Mouse (Mus musculus) thymus, postnatal 25 days (tissue): ENCODE results near the gene Tnpo3.

Source experiments
- DNase-seq: peaks from one replicate; pipeline ENCODE4 v3.0.0; 2022

The Tnpo3 gene

DNA sequence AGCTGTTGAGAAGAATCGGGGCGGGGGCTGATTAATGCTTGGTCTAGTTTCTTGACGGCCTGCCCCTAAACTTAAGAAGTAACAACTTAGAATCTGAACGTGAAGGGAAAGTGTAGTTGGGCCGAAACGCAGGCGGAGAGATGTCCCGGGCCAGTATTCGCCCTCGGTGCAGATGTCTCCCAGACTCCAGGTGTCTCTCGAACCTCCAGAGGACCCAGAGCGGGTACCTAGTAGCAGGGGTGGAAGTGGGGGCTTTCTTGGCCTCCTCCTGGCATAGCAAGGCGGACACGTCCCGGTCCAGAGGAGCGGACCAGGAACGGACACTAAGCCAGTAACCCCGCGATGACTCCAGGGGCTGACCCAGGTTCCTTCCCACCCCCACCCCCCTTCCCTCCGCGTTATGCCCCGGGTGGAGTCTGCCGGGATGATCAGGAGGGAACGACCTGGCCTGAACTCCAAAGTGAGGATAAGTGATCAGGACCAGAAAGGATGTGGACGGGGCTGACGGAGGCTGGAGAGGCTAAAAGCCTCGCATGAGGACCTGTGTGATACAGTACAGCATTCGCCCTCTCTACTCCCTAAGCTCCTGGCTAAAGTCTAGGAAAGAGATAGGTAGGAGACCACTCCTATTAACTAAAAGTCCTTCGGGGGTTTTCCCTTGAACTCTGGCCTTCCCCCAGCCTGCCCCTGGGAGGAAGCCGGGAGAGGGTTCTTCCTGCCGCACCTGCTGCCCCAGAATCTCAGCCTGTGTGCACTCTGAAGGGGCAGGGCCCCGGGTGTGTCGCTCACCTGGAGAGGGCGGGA lies 82.1 kb downstream of the Tnpo3 start:
- DNase-seq = no peak

DNA sequence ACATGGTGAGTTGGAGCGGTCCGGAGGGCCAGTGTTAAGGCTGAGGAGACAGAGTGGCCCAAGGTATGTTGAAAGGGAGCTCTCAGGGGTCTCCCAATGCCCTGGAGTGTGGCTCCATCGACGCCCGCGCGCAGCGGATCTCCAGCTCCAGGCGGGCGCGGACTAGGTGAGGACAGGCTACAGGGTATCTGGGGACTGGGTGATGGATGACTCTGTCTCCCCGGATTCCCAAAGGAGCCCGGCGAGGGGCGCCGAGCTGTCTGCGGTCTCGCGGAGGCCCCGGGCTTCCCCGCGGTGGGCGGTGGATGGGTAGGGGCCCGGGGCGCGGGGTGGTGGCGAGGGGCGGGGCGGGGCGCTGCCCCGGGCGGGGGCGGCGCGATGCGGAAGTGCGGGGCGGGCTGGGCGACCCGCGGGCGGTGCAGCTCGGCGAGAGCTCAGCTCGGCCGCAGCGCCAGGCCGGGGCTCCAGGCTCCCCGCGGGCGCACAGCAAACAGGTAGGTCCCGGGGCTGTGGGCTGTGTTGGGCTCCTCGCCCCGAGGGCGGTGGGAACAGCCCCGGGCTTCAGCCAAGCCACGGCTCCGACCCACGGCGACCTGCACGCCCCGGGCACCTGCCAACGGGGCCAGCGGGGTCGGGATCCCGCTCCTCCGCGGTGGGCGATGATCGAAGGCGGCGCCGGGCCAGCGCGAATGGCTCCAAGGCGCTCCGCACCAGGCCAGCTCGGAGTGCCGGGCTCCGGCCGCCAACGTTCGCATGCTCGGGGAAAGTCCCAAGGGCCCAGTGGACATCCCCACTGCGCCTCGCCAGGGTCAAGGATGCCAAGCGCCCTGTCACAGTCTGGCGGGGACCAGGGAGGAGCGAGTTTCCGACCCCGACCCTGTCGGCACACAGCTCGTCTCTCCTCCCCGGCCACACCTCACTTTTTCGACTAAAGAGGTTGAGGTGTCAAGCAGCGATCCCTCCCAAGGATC lies 83.1 kb downstream of the Tnpo3 start, which contains the start of gene Irf5:
TSS of gene Irf5 (plus strand) at position 345 of the 971 bp plus-strand sequence.
- peak; percentile 49 for DNase-seq

DNA sequence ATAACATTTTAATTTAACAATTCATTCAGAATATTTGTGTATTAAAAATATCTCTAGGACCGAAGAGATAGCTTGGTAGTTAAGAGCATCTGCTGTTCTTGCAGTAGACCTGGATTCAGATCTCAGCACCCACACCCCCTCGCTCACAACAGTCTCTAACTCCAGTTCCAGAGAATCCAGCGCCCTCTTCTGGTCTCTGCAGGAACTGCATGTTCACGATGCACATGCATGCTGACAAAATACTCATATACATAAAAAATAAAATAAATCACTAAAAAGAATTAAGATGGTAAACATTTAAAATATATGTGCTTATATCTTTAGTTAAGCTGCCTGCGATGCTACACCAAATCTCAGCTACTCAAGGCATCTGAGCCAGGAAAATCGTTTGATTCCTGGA lies 84.4 kb downstream of the Tnpo3 start:
- DNase-seq = no peak

DNA sequence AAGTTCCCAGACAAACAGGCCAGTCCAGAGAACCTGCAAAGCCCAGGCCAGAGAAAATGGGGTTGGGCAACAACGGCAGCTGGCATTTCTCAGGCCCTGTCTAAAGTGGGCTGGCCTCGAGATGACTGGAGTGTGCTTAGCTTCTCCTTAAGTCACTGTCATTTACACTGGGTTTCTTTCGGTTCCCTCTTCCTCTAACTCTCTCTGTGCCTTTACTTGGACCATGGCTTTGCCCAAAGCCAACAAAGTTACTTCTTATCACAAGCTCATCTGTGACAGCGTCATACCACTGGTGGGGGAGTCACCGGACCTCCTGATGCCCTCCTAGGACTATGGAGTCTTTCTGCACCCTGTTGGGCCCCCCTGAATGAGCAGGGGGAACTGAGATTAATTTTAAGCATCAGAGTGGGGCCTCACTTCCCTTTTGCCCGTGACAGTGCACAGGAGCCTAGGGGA lies 85.6 kb downstream of the Tnpo3 start:
- DNase-seq = no peak

DNA sequence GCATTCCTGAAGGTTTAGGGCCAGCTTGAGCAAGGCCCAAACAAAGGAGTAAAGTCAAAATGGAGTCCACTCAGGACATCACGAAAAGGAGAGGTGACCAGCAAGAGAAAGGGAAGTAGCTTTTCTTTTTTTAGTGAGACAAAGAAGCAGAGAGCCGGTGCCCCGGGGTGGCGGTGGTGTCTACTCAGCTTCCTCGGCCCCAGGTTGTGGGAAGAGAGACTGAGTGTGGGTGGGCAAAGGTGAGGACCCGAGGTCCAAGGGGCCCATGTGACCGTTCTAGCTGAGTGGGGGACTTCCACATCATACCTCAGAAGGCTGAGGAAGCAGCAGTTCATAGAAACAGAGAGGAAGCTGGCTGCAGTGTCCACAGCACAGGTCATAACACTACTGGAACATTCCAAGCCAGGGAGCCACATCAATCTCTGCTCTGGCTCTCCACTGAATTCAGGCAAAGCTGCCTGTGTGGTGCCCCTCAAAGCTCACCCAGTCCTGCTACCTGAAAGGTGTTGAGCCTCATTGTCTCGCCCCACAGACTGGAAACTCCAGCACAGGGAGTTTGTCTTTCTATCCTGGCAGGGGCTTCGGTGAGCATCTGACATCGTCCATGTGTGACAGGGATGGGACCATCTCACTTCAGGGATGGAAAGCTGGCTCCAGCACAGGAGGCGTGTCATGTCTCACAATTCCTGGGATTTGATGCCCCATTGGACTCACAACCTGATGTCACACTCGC lies 86.2 kb downstream of the Tnpo3 start:
- DNase-seq = no peak

DNA sequence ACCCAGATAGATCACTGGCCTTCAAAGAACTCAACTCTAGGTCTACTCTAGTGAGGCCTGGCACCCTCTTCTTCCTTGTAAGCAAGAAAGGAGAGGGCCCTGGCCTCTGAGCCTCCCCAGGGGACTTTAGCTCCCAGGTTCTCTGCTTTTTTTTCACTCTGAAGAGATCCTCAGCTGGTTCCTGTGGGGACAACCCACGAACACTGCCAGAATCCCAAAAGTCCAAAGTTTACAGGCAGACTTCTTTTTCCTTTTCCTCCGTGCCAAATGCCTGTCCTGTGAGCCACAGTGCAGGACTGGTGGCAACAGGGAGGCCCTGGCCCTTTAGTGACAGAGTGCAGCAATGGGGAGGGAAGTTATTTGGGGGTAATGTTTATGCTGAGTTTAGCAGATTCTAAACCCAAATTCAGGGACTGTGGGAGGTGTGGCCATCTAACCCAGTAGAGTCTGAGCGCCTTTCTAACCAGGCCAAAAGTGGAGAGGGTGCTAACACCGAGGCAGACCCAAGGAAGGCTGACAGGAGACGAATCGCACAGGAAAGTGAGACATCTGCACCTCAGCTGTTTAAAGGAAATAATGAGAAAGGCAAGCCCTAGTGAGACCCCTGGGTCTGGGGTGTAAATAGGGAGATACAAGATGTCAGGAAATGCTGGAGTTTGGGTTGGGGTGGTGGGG lies 86.9 kb downstream of the Tnpo3 start:
- DNase-seq = no peak

DNA sequence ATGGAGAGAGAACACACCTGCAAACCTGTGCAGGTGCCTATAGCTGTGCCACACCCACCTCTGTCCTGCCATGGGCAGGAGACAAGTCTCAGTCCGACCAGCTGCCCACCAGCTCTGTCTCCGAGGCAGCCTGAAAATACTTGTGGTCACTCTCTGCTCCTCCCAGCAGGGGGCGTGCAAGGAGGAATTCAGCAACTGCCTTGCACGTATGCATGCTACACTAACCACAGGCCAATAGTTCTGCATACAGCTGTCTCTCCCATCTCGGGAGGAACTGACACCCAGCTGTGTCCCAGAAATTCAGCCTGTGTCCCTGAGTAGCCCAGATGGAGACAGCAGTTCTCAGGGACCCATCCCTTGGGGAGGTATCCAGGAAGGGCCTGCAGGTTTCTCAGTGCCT lies 92.5 kb downstream of the Tnpo3 start:
- peak; percentile 74 for DNase-seq

DNA sequence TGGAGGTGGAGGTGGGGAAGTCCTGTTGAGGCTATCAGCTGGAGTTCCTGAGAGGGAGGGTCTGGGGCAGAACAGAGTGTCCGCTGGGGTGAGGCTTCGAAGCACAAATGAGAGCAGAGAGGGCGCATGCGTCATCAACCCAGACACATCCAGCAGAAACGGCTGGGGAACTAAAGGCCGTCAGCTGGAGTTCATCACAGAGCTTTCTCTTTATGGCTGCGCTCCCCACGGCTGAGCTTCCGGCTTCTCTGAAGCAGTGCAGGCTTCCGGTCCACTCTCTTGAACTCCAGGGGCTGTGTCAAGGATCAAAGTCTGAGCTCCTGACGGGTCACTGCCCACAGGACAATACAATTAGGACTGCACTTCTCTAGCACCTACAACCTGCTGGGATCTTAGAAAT lies 96.4 kb downstream of the Tnpo3 start:
- DNase-seq = peak; percentile 33

DNA sequence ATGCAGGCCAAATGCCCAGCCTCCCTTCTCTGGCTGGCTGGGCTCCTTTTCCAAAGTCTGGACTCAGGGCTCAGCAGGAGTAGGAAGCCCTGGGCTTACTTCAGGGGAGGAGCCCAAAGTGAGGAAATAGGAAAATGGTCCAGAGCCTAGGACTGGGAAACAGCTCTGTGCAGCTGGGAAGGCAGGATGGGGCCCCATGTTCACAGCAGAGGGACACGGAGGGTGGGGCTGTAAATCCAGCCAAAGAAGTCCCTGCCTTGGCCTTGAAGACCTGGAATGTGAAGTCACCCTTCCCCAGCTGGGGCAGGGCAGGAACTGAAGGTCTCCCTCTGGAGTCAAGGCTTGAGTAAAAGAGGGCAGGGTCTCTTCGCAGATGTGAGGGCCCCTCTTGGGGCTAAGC lies 100.6 kb downstream of the Tnpo3 start:
- no peak for DNase-seq

DNA sequence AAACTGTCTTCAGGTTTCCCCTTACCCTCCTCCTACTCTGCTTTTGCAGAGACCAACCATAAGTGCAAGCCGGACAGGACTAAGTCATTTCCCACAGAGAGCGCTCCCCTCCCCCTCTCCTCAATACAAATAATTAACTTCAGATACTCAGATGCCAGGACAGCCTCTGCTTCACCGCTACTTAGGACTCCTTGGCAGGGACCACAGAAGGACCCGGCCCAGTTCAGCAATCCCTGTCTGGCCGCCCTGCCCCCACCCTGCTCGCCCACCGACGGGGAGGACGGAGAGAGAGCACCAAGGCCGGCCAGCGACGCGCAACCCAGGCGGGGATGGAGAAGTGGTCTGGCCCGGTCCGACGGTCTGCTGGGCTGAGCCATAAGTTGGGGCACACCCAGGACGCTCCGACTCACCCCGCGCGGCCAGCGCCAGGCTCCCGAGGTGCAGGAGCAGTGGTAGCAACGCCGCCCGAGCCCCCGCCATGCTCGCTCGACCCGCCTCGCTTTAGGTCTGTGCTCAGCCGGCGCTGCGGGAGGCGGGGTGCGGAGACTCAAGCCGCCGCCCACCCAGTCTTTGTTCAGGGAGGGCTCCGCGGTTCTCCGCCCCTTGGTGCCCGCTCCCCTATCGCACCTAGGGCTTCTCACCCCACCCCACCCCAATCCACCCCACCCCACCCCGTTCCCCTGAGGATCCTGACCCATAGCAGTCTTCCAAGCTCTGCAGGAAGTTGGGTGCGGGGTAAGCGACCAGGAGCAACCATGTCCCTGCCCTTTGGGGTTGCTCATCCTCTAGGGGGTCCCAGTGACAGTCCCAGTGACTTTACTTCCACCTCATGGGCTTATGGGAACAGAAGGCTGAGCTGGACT lies 102.0 kb downstream of the Tnpo3 start, which contains the start of gene Kcp:
TSS of gene Kcp (minus strand) at position 506 of the 863 bp plus-strand sequence.
- no peak for DNase-seq

DNA sequence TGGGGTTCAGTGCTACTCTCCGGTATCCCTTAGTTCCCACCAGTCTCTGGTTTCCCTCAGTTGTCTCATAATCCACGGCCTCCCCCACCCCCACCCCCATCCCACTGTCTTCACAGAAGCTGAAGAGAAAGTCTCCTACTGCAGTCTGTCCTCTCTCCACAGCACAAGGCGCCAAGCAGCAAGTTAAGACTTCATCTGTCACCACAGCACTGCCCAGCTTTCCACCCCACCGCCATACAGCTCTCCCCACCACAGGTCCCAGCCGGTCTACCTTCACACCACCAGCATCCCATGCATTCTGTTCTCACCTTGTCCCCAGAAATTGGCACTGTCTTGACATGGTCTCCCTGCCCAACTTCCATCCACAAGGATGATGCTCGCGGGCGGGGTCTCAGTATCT lies 102.9 kb downstream of the Tnpo3 start:
- DNase-seq = no peak

DNA sequence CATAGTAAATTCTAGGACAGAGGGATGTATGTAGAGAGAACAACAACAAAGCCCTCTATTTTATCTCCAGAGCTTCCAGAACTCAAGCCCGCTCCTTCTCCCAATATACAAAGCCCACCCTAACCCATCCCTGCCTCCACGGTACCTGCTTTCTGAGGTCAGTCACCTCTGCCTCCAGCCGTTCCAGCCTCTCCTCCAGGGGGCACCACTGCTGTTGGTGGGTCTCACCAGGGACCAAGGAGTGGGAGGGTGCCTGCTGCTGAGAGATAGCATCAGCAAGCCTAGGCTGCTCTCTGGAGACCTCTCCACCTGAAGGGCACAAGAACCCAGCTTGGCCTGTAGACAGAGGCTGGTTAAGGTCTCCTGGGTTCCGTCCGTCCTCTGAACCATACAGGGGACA lies 104.2 kb downstream of the Tnpo3 start:
- no peak for DNase-seq

DNA sequence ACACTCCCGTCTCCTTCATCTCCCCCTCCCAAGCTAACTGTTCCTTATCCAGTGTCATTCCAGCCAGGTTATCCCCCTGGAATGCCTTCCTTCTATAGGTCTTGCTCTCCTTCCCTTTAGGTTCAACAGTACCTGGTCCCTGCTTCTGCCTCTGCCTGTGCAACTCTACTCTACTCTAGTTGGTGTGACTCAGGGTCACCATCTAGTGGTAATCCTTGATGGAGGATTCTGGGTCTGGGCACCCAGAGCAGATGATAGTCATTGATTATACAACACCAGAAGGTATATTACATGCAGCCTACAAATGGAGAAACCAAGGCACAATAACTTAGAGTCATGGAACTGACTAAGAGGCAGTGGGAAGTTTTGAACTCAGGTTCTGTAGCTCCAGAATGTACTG lies 108.1 kb downstream of the Tnpo3 start:
- no peak for DNase-seq

DNA sequence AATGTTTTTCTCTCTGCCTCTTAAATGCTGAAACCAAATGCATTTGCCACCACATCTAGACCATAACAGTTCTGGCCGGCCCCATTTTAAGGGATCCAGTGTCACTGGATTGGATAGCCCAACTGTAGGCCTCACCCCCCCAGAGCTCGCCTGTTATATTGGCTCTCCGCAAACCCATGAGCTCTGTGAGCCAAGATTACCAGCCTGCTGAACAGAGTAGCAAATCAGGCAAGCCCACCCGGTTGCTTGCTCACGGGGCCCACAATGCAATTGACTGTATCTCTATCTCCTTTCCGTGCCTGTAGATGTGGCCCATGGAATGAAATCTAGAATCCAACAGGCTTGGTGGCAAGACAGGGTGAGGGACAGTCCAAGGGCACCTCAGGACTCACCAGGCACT lies 108.9 kb downstream of the Tnpo3 start:
- no peak for DNase-seq

DNA sequence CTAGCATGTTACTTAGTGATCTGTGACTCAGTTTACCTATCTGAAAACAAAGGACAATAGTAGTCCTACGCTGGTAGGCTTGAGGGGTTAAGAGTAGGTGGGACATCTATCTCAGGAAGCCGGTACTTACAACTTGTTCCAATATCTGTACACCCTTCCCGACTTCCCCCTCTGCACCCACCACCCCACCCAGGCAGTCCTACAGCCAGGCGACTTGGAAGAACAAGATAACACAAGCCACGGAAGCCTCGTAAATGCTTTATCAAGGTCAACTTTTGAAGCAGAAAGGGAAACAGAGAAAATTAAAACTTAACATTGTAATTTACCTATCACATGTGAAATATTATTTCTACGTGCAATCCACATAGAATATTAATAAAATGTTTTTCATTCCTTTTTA lies 109.5 kb downstream of the Tnpo3 start:
- DNase-seq = no peak

DNA sequence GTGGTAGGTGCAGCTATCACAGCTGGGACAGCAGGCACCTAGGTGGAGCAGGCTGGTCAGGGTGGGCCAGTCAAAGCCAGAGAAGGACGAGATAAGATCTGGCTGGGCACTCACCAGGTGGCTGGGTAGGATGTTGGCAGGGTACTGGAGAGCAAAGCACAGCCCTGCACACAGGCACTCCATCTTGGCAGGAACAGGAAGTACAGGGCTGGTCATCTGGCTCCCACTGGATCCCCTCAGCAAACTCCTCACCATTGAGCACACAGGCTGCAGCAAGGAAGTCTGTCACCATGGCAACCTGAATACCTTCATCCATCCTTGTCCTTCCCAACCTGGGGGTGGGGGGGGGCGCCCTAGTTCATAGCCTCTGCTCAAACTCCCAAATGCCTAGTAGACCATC lies 111.9 kb downstream of the Tnpo3 start:
- DNase-seq = no peak

DNA sequence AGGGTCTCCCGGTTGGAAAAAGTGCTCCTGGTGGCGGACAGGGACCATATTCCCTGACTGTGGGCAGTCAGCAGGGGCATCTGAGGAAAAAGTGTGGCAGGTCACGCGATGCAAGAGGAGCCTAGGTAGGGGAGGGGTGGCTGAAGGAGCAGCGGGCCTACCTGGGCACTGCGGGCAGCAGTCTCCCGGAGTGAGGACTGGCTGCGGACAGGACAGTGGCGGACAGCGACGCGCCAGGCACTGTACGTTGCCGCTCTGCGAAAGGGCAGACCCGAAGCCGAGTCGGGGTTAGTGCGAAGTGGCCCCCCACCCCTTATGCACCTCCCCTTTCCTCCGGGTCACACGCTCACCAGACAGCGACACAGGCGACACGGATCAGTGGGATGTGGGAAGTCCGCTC lies 113.4 kb downstream of the Tnpo3 start:
- DNase-seq = no peak

DNA sequence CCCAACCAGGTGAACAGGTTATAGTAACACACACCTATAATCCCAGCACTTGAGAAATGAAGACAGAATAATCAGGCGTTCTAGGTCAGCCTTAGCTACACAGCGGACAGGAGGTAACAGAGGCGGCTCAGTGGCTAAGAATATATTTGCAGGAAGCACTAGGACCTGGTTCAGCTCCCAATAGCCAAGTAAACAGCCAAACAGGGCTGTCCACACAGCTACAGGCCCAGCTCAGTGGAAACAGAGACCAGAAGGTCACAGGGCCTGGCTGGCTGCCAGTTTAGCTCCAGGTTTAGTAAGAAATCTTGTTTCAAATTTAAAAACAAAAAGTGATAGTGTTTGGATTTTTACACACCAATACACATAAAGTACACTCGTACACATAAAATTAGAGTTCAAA lies 115.6 kb downstream of the Tnpo3 start:
- no peak for DNase-seq
